Mouse (Mus musculus): ENCODE measurements around the gene Bco2. TPM values are rescaled to one million over a fixed set of nuclear protein-coding genes. Genes with fewer than 3 reads are reported as not detected.

Bco2 gene
- 0.08 and 0.12 TPM in 2 replicates for polyA plus RNA-seq (2015; fragmentation: Nextera tagmentation; extraction: Ambion mirVana)

DNA sequence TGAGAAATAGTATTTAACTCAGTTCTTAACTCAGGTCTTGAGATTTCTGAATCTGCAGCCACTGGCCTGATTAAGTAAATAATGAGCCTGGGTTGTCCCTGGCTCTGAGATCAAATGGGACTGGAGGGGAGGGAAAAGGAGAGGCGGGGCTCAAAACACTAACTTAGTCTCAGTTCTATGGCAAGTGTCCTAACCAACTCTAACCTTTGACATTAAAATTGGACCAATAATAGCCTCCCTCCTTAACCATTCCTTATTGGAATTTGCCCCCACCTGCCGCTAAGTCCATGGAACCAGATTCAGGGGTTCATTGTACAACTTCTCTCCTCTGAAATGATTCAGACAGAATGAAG lies at the start of gene Bco2:
Gene Bco2 (minus strand): TSS at position 88 of the 353 bp plus-strand sequence.
- Histone ChIP-seq H3K4me1 (no peaks in the 10 kb centered on the region), H3K4me2 (peak within 1 kb of the TSS; percentile 33; the same call in 1 of the 2 replicates), H3K4me3 (replicated peaks) (no peak within 1 kb of the TSS), H3K36me3 (no peaks in the 10 kb centered on the region), H3K27me3 (no peaks in the 10 kb centered on the region), H3K27ac (no peak within 1 kb of the TSS), H3K9me3 (replicated peaks) (no peaks in the 10 kb centered on the region), H3K9ac (no peak within 1 kb of the TSS)
- WGBS: 25% methylated on average over 2 of the region's 2 CpGs
- no peak for ATAC-seq (replicated peaks; ENCODE audit: low FRiP score)

DNA sequence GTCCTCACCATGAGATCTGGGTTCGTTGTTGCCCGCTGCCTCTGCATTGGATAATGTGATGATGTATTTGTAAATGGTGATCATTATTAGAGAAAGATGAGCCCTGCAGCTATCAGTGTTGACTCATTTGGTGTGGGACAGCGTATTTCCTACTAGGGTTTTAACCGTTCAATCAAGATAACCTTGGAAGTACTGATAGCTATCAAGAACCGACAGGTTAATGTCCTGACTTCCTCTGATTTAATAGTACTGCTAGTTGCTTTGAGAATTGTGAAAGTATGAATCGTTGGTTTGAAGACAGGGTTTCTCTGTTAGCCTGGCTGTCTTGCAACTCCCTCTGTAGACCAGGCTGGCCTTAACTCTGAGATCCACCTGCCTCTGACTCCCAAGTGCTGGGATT lies 49.4 kb upstream of the Bco2 start:
- WGBS: 1% methylated on average over 6 of the region's 6 CpGs

DNA sequence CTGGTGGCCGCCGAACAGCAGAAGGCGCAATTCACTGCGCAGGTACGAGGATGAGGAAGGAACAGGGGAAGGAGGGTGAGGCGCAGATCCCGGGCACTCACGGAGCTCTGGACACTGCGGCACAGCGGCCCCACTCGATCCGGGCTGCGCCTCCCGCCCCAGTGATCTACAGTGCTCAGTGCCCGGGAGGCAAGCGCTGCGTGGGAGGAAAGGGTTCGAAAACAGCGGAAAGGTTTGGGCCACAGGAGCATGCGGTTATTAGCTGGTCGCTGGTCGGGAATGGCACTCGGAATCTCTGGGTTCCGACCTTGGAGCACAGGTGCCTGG lies 49.0 kb upstream of the Bco2 start:
- H3K4me3 ChIP-seq (replicated peaks): peak overlapping the region; percentile 76
- peak overlapping the region; percentile 95 for H3K27ac ChIP-seq
- peak overlapping the region; percentile 85 for H3K9ac ChIP-seq
- peaks cover 26% of the 10 kb centered on the region for H3K4me1 ChIP-seq
- H3K36me3 ChIP-seq: peaks cover 57% of the 10 kb centered on the region
- ATAC-seq (replicated peaks; ENCODE audit: low FRiP score): peak; percentile 88
- H3K4me2 ChIP-seq: peak overlapping the region; percentile 79
- H3K27me3 ChIP-seq: no peaks in the 10 kb centered on the region
- WGBS: under 1% methylated on average over 24 of the region's 24 CpGs
- no peaks in the 10 kb centered on the region for H3K9me3 ChIP-seq (replicated peaks)

More for the DNA sequence above, 49.4 kb upstream of the Bco2 start:
- peaks cover 26% of the 10 kb centered on the region for H3K4me1 ChIP-seq
- peaks cover 56% of the 10 kb centered on the region for H3K36me3 ChIP-seq
- H3K27ac ChIP-seq: peak overlapping the region; percentile 95
- ATAC-seq (replicated peaks; ENCODE audit: low FRiP score): no peak
- no peaks in the 10 kb centered on the region for H3K27me3 ChIP-seq
- H3K9ac ChIP-seq: peak overlapping the region; percentile 85
- H3K4me2 ChIP-seq: peak overlapping the region; percentile 79
- no peaks in the 10 kb centered on the region for H3K9me3 ChIP-seq (replicated peaks)
- H3K4me3 ChIP-seq (replicated peaks): peak overlapping the region; percentile 76

DNA sequence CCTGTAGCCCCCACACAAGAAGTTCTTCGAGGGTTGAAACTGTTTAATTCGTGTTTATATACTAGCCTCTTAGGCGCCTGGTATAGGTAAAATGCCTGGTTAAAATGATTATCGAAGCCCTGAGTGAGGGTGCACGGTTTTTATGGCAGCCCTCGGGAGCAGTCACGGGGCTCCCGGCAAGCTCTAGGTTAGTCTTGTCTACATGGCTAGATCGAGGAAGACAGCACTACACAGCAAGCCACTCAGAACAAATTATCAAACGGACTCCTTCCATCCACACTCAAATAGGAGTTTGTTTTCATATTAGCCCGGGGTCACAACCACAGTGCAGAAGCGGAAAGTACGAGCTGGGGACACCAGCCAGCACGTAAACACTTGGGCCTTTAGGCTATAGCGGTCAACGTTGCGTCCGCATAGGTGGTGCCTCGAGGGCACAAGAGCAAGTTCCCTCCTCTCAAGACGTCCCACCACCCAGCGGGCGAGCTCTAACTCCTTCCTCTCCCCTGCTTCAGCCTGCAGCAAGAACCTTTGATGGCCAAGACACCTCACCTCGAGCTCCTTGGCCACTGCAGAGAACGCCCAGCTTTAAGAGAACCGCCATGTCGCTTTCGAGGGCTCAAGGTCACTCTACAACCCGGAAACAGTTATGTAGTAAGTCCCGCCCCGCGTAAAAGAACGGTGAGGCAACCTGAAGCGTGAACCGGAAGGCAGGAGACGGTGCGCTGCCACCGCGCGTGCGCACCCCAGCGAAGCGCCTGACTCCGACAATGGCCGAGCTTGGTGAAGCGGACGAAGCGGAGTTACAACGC lies 48.4 kb upstream of the Bco2 start, which contains the start of the genes Sdhd and Timm8b:
Gene Sdhd (minus strand): TSS at position 624 of the 809 bp plus-strand sequence.
Gene Timm8b (plus strand): TSS at position 722 of the 809 bp plus-strand sequence.
- peak within 1 kb of the TSS; percentile 95 for H3K27ac ChIP-seq
- H3K4me1 ChIP-seq: peaks cover 26% of the 10 kb centered on the region
- ATAC-seq (replicated peaks; ENCODE audit: low FRiP score): peak; percentile 98
- H3K9ac ChIP-seq: peak within 1 kb of the TSS; percentile 85
- H3K4me2 ChIP-seq: peak within 1 kb of the TSS; percentile 79
- peak within 1 kb of the TSS; percentile 76 for H3K4me3 ChIP-seq (replicated peaks)
- no peaks in the 10 kb centered on the region for H3K27me3 ChIP-seq
- H3K36me3 ChIP-seq: peaks cover 57% of the 10 kb centered on the region
- under 1% methylated on average over 48 of the region's 48 CpGs for WGBS
- H3K9me3 ChIP-seq (replicated peaks): no peaks in the 10 kb centered on the region

- Histone ChIP-seq H3K36me3 (peaks cover 57% of the 10 kb centered on the region), H3K9me3 (replicated peaks) (no peaks in the 10 kb centered on the region), H3K27me3 (no peaks in the 10 kb centered on the region), H3K4me1 (peaks cover 26% of the 10 kb centered on the region), H3K9ac (peak overlapping the region; percentile 85; the same call in 1 of the 2 replicates), H3K4me3 (replicated peaks) (peak overlapping the region; percentile 76), H3K27ac (no peak overlapping the region), H3K4me2 (peak overlapping the region; percentile 79)
- no peak for ATAC-seq (replicated peaks; ENCODE audit: low FRiP score)
- WGBS: 80% methylated on average over 7 of the region's 7 CpGs
Observed at GRCm38 (mm10) chr9:50602055-50602845, 47.3 kb upstream of the Bco2 start.

GRCm38 (mm10) chr9:50601536-50601935 lies 46.6 kb upstream of the Bco2 start:
- H3K4me1 ChIP-seq: peaks cover 26% of the 10 kb centered on the region
- peak overlapping the region; percentile 79; the same call in 1 of the 2 replicates for H3K4me2 ChIP-seq
- no peak overlapping the region for H3K9ac ChIP-seq
- no peaks in the 10 kb centered on the region for H3K27me3 ChIP-seq
- no peak overlapping the region for H3K4me3 ChIP-seq (replicated peaks)
- H3K36me3 ChIP-seq: peaks cover 58% of the 10 kb centered on the region
- ATAC-seq (replicated peaks; ENCODE audit: low FRiP score): no peak
- no peak overlapping the region for H3K27ac ChIP-seq
- H3K9me3 ChIP-seq (replicated peaks): no peaks in the 10 kb centered on the region
- WGBS: 92% methylated on average over 6 of the region's 6 CpGs

GRCm38 (mm10) chr9:50596973-50597372 lies 42.0 kb upstream of the Bco2 start:
- H3K27me3 ChIP-seq: no peaks in the 10 kb centered on the region
- H3K36me3 ChIP-seq: peaks cover 59% of the 10 kb centered on the region
- H3K27ac ChIP-seq: no peak overlapping the region
- H3K4me2 ChIP-seq: no peak overlapping the region
- 90% methylated on average over 8 of the region's 8 CpGs for WGBS
- H3K9ac ChIP-seq: no peak overlapping the region
- H3K4me3 ChIP-seq (replicated peaks): no peak overlapping the region
- H3K4me1 ChIP-seq: peaks cover 9% of the 10 kb centered on the region
- H3K9me3 ChIP-seq (replicated peaks): no peaks in the 10 kb centered on the region
- no peak for ATAC-seq (replicated peaks; ENCODE audit: low FRiP score)

DNA sequence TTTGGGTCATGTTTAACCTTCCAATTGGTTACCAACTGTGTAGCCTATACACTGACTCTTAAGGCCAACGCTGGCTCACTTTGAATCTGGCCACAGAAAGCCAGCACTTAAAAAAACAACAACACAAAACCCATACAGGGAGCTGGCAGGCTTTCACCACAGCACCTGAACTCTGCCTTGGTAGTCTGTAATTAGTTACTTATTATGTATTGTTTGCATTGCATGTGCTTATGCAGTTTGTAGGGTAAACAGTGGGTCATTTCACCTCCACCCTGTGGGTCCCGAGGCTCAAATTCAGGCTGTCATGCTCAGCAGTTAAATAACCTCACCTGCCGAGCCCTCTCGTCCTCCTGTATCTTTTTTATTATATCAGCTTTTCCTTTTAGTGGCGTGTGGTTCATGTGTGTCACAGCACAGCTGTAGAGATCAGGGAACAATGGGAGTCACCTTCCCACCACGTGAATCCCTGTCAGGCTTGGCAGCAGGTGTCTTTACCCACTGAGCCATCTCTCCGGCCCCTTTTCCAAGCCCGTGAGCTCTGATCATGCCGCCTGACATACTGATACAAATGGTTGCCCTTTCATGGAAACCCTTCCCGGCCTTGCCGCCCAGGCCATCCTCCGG lies 39.9 kb upstream of the Bco2 start:
- Histone ChIP-seq H3K27ac (0 out of 2 replicates have a peak overlapping the region, but pooled peaks have one; percentile 45), H3K9me3 (replicated peaks) (no peaks in the 10 kb centered on the region), H3K4me2 (no peak overlapping the region), H3K4me1 (no peaks in the 10 kb centered on the region), H3K4me3 (replicated peaks) (no peak overlapping the region), H3K9ac (no peak overlapping the region), H3K27me3 (no peaks in the 10 kb centered on the region), H3K36me3 (peaks cover 49% of the 10 kb centered on the region)
- ATAC-seq (replicated peaks; ENCODE audit: low FRiP score): no peak
- 79% methylated on average over 12 of the region's 12 CpGs for WGBS

- Histone ChIP-seq H3K36me3 (peaks cover 37% of the 10 kb centered on the region), H3K27me3 (no peaks in the 10 kb centered on the region), H3K4me3 (replicated peaks) (no peak overlapping the region), H3K9ac (no peak overlapping the region), H3K4me1 (no peaks in the 10 kb centered on the region), H3K27ac (no peak overlapping the region), H3K4me2 (no peak overlapping the region), H3K9me3 (replicated peaks) (no peaks in the 10 kb centered on the region)
- 90% methylated on average over 3 of the region's 3 CpGs for WGBS
- ATAC-seq (replicated peaks; ENCODE audit: low FRiP score): no peak
Observed at GRCm38 (mm10) chr9:50593544-50593943, 38.6 kb upstream of the Bco2 start.

DNA sequence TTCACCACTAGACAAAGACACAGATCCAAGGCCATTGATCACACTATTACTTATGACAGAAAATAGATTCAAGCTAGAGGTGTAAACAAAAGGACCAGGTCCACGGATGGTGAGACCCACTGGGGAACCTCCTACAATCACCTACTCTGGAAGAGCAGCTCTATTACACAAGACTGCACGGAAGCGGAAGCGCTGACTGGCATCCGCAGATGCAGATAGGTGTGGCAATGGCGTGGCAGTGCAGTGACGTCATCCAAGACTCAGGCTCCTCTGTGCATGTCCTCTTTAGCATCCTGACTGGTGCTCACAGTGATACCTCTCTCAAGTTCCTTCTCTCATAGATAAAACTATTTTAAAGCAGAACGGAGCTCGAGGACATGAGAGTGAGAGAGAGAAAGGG lies 38.0 kb upstream of the Bco2 start:
- Histone ChIP-seq H3K4me1 (no peaks in the 10 kb centered on the region), H3K4me3 (replicated peaks) (no peak overlapping the region), H3K27ac (no peak overlapping the region), H3K36me3 (peaks cover 31% of the 10 kb centered on the region), H3K4me2 (no peak overlapping the region), H3K27me3 (no peaks in the 10 kb centered on the region), H3K9me3 (replicated peaks) (no peaks in the 10 kb centered on the region), H3K9ac (no peak overlapping the region)
- WGBS: 86% methylated on average over 9 of the region's 9 CpGs
- no peak for ATAC-seq (replicated peaks; ENCODE audit: low FRiP score)

DNA sequence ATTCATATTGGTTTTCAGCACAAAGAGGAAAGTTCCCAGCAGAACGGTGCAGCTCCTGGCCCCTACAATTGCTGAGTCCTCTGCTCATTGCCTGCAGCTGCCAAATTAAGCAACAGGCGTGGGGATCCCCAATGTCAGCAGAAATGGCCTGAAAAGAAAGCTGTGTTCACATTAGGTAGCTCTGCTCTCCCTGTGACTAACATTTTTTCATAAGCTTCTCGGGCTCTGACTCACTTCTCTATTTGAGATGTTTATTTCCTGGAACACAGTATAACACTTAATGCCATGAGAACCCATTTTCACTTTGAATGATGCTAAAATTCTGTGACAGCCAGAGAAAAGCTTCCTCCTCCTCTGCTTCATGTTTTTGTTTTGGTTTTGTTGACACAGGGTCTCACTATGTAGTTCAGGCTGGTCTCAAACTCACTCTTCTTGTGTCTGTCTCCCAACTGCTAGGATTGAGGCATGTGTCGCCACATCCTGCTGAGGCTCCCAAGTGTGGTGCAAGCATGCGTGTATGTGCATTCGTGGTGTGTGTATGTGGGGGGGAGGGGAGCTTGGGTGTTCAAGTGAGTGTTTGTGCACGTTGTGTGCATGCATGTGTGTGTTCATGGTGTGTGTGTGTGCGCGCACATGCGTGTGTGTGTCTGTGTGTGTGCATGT lies 36.0 kb upstream of the Bco2 start:
- Histone ChIP-seq H3K27me3 (no peaks in the 10 kb centered on the region), H3K4me2 (no peak overlapping the region), H3K9ac (no peak overlapping the region), H3K36me3 (peaks cover 11% of the 10 kb centered on the region), H3K9me3 (replicated peaks) (no peaks in the 10 kb centered on the region), H3K27ac (no peak overlapping the region), H3K4me3 (replicated peaks) (no peak overlapping the region), H3K4me1 (no peaks in the 10 kb centered on the region)
- no peak for ATAC-seq (replicated peaks; ENCODE audit: low FRiP score)
- 74% methylated on average over 10 of the region's 10 CpGs for WGBS
